Mouse (Mus musculus) kidney, postnatal 36 days (tissue): ENCODE measurements around the gene Defb48.

Experiments
- DNase-seq, 2 experiments: peaks; one replicate each; pipeline ENCODE4 v3.0.0; 2021 to 2022; ENCODE audit warnings: mixed read lengths in 2 of 2

Defb48 gene

GRCm38 (mm10) chr14:62928101-62928541 is 56.2 kb downstream of the Defb48 start:
- no peak for DNase-seq
